Mouse (Mus musculus) 3T3-L1 (cell line): ENCODE data around the gene Nme8.

ENCODE experiments used
- DNase-seq: peaks from one replicate; pipeline ENCODE4 v3.0.0-alpha.2; 2015; ENCODE audit warnings: low read depth, low spot score

Gene Nme8

DNA sequence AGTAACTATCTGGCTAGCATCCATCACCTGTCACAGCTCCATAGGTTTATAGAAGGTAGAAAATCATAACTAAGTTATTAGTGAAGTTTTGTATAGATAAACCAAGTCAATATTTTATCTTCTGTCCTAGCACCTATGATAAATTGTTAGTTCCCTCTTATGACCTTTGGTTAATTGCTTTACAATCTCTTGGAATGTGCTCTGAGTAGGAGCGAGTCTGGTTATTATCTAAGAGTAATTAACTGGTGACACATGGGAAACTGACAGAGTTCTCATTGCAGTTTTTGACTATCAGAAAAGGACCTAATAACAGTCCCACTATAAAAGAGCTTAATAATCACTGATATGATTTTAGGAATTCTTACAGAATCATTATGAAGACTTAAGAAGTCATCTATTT lies 54.1 kb downstream of the Nme8 start:
- no peak for DNase-seq

DNA sequence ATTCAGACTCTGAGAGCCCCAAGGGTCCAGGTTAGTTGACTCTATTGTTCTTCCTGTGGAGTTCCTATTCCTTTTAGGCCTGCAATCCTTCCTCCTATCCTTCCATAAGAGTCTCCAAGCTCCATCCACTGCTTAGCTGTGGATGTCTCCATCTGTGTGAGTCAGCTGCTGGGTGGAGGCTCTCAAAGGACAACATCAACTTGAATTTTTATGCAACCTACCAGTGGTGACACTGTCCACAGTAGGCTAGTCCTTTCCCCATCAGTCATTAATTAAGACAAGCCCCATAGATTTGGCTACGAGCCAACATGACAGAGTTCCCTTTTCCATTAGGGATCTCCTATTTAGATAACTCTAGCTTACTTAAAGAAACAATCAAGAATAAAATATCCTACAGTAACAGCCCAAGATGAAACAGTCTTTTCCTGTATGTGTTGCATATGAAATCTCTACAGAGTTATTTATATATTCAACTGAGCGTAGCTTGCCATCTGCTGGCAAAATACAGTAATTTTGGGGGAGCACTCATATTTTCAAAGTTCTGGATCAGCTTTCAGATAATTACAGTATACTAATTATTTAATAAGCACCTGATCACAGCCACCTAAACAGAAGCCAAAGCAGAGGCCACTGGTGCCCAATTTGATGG lies 57.3 kb downstream of the Nme8 start:
- peak; percentile 58 for DNase-seq

- DNase-seq, result peak; percentile 77
Observed at GRCm38 (mm10) chr13:19636131-19636530, 61.5 kb downstream of the Nme8 start.

DNA sequence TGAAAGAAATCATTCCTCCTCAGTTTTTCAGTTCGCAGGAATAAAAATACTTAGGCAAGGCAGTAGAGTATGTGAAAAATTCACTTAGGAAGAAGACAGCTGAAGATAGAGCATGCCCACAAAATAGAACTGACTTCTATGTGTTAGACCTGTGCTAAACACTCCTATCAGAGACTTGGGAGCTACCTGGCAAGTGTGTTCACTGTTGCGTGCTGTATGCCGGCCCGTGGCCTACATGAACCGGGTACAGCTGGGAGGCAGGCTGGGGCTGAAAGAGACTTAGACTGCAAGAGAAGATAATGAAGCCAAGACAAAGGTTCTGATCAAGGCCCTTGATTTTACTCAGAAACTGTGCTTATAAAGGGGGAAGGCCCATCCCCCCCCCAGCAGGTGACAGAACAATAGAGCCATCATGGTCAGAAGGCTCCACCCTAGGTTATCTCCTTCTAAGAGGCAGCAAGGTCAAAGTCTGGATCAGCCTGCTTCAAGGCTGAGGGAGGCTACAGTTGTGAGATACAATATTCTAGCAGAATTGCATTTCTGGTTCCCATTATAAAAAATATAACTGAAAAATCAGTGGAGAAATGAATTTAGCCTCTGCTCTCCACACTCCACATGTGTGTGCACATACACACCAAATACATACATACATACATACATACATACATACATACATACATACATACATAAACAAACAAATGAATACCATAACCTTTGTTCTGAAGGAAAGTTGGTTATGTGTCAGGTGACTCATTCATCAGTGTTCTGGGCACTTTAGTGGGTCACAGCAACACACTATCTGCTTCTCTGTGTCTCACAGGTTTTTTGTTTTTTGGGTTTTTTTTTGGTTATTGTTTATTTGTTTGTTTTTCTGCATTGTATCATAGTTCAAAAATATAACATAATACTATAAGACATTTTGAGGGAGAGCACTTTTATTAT lies 66.6 kb downstream of the Nme8 start:
- DNase-seq, result no peak

GRCm38 (mm10) chr13:19626473-19626872 lies 71.1 kb downstream of the Nme8 start:
- peak; percentile 67 for DNase-seq

DNA sequence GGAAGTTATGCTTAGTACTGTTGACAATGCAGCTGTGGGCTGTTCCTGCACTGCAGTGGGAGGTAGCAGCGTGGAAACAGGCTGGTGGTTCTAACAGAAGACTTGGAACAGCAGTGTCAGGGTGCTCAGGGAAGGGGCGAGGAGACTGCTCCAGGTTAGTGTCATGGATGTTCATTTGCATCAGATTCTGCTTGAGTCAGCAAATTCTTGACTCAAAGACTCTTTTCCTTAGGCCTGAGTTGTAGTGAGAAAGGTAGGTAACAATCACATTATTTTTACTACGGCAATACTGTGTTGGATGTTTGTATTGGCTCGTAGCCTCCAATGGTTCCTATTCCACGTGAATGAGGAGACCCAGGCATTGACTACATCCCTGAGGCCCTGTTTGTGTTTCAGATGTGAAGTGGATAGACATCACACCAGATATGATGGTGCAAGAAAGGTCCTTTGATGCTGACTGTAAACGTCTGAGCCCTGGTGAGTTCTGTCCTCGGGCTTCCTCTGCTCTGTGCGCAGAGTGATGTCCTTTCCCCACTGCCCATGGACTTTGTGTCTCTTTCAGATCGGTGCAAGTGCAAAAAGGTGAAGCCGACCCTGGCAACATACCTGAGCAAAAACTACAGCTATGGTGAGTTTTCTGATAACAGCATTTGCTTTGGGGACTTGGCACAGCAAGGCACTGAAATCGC lies 72.8 kb downstream of the Nme8 start:
- no peak for DNase-seq

GRCm38 (mm10) chr13:19623228-19623905 lies 74.2 kb downstream of the Nme8 start:
- DNase-seq, result no peak

DNA sequence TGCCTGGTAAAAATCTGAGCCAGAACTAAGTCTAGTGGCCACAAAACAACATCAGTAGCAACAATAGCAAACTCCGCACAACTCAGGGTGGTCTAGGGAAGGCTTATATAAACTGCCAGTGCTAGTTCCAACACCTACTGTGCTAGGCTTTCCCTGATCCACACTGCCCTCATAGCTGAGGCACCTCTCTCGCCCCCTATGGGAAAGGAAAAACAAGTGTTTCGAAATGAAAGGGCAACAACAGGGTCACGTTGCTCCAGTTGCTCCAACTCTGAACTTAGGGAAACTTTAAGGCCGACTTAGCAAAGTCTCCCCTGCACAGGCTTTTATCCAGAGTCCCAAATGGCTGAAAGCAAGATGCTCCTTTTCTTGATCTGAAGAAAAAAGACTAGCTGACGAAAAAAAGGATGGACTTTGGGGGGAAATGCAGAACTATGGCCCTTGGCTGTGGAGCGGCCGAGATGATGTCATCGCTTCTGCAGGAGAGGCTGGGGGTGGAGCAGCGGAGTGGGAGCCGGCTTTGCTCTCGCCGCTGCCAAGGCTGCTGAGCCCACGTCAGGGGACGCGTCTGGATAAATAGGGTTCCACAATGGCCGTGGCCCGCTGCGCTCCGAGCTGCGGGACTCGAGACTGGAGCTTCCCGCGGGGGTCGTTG lies 74.9 kb downstream of the Nme8 start, which contains the start of gene Sfrp4:
Gene Sfrp4, plus strand, starts transcription at position 532 of the 655 bp plus-strand sequence.
- DNase-seq, result no peak

DNA sequence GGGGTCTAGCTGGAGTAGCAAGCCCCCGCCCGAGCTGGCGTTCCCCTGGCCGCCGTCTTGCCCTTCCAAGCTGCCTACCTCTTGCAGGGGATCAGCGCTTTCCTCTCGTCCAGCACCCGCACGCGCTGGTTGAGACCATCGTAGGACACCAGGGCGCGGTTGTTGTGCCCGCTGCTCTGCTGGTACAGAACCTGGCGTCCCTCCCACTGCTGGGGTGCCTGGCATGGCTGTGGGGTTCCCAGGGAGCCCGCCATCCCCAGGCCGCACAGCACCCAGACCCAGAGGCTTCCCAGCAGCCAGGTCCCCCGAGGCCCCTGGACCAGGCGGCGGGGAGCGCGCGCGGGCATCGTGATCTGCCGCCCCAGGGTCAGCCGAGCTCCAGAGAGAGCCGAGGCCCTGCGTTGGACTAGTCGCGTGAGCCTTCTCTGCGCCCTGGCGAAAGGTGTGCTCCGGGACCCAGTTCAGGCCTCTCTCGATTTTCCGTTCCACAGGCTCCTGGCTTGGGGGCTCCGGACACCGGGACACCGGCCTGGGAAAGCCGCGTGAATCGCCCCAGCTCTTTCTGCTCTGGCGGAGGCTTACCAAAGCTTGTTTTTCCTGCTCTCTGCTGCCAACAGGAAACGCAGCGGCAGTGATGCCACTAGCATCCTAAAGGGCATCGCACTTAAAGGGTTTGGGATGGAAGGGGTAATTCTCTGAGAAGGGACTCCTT lies 78.2 kb downstream of the Nme8 start, which contains the start of gene Epdr1:
Gene Epdr1, minus strand, starts transcription at position 712 of the 712 bp plus-strand sequence.
- peak; percentile 88 for DNase-seq

GRCm38 (mm10) chr13:19618841-19619215 lies 78.8 kb downstream of the Nme8 start:
- DNase-seq, result peak; percentile 58

- DNase-seq, result no peak
Observed at GRCm38 (mm10) chr13:19618081-19618480, 79.5 kb downstream of the Nme8 start.

- no peak for DNase-seq
Observed at GRCm38 (mm10) chr13:19614311-19614710, 83.3 kb downstream of the Nme8 start.

DNA sequence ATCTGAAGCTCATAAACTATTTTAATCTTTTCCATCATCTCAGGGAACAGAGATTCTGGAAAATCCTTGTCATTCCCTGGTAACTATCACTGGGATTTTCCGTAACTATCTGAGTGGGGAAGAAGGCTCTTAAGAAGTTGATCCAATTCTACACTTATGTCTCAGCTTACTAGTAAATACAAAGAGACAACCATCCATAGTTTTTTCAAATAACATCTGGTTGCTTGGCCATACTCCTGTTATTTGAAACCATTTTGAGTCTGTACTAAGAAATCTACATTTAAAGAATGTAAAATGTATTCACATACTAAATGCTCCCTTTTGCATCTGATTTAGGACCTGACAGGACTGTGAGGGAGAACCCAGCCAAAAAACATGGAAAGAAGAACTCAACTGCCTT lies 84.2 kb downstream of the Nme8 start:
- no peak for DNase-seq

GRCm38 (mm10) chr13:19612963-19613362 lies 84.6 kb downstream of the Nme8 start:
- no peak for DNase-seq

DNA sequence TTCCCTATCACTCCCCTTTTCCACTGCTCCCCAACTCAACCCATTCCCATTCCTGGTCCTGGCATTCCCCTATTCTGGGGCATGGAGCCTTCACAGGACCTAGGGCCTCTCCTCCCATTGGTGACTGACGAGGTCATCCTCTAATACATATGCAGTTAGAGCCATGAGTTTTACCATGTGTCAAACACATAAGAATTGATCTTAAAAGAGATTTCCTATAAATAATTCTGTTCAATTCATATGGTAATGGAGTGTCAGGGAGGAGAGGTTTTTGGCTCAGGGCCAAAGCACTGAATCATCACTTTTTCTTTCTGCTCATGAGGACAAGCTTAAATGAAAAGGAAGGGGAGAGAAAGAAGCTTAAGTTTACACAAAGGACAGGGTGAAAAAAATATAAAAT lies 85.2 kb downstream of the Nme8 start:
- DNase-seq, result peak; percentile 65

DNA sequence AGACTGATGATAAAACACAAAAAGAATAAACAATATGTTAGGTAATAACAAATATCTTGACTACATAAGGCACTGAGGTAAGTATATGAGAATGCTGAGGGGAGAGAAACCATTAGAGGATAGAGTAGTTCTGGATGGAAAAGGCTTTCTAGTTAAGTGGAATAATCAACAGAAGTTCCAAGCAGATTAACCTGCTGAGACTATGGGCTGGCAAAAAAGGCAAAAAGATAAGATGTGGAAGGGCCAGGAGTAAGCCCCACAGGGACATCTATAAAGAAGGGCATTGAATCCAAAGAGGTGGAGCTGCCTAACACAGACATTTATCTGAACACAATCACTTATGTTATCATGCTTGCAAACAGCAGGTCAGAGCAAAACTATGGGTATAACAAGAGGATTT lies 89.5 kb downstream of the Nme8 start:
- no peak for DNase-seq

- no peak for DNase-seq
Observed at GRCm38 (mm10) chr13:19604916-19605315, 92.7 kb downstream of the Nme8 start.

DNA sequence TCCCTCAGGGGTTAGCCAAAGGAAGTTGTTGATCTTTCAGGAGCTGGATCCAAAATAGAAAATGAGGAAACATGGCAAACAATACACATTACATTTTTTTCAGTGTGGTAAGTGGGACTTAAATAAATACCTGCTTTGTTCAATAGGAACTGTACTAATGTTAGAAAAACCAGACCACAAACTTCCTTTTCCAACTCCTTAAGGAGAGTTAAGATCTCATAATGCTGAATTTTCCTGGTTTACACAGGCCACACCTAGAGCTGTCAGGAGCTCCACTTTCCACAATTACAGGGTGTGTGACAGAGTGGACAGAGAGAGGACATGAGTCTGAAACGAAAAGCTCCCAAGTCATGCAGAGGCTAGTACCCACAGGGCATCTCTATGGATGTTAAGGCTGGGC lies 93.9 kb downstream of the Nme8 start:
- DNase-seq, result no peak

DNA sequence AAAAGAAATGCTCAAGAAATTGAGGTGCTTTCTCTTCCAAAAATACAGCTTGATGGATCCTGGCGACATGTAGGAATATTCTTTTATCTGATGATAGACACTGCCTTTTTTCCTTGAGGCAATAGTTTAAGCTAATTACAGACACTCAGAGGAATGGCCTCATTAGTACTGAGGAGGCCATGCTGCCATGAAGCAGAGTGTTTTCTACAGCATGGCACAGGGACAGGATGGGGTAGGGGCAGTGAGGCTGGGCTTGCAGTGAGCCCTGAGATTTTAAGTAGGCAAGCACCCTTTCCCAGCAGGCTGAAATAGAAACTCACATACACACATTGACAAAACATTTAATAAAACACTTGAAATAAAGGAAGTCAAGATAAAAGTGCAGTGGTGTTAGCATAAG lies 95.1 kb downstream of the Nme8 start:
- DNase-seq, result no peak

GRCm38 (mm10) chr13:19599242-19599641 lies 98.4 kb downstream of the Nme8 start:
- no peak for DNase-seq
